In genomic region chr9:21072641-21073040, GRCm38 (mm10) we compare ENCODE assay signal across 9 mouse cellular contexts. TPM values are rescaled to one million over a fixed set of nuclear protein-coding genes. Genes with fewer than 3 reads are reported as not detected.
DNase-seq lines count a peak whose midpoint lies in the region; ATAC-seq and TF ChIP-seq lines count a peak whose summit lies in the region.
"Had no signal": no experiment of that assay in that cellular context is flagged by ENCODE, and none has a peak within 500 bp of the region (broad histone marks: within the 10 kb centered on the region; RNA-seq: fewer than 3 reads in every experiment).

No protein-coding gene starts in this region.

- TF ChIP-seq CTCF in ES-Bruce4 (IDR thresholded peaks at IDR 0.05; ENCODE audit: low read depth, low read length): no peak

- no peak for DNase-seq in heart, postnatal 25 days (ENCODE audit: low spot score)
- DNase-seq in liver, embryonic 13.5 days: no peak
- DNase-seq in adrenal gland, postnatal 14 days: no peak
- DNase-seq in adrenal gland, postnatal 25 days: no peak
- no peak for DNase-seq in cerebellum, postnatal 25 days

- ATAC-seq in heart, embryonic 11.5 days (replicated peaks; ENCODE audit: insufficient number of reproducible peaks, low FRiP score, low TSS enrichment): no peak
- ATAC-seq in forebrain, embryonic 12.5 days (ENCODE audit: low FRiP score): peak; percentile 31
- peak; percentile 22 for ATAC-seq in liver, embryonic 13.5 days (ENCODE audit: low read depth)

- TF ChIP-seq EP300 in ES-Bruce4 (IDR thresholded peaks at IDR 0.05; ENCODE audit: insufficient read depth, low read depth, low read length): no peak

- no peak for TF ChIP-seq POLR2A in ES-Bruce4 (IDR thresholded peaks at IDR 0.05; ENCODE audit: insufficient read depth, low read length)

- H3K27ac ChIP-seq in heart, embryonic 11.5 days (ENCODE audit: low read depth, low read length): peak overlapping the region; percentile 75; the same call in 1 of the 2 replicates
- H3K27ac ChIP-seq in ES-Bruce4 (ENCODE audit: insufficient read depth, low read length): peak overlapping the region; percentile 33
- H3K27ac ChIP-seq in forebrain, embryonic 12.5 days: no peak overlapping the region
- H3K27ac ChIP-seq in liver, embryonic 13.5 days: peak overlapping the region; percentile 62

- peak overlapping the region; percentile 89 for H3K4me2 ChIP-seq in heart, embryonic 11.5 days
- peak overlapping the region; percentile 81 for H3K4me2 ChIP-seq in forebrain, embryonic 12.5 days
- H3K4me2 ChIP-seq in liver, embryonic 13.5 days: peak overlapping the region; percentile 92

- peaks cover 26% of the 10 kb centered on the region for H3K36me3 ChIP-seq in heart, embryonic 11.5 days (ENCODE audit: control insufficient read depth, insufficient read depth, low read length)
- H3K36me3 ChIP-seq in ES-Bruce4 (ENCODE audit: control insufficient read depth, insufficient read depth, low read length, poor library complexity, severe bottlenecking): peaks cover 24% of the 10 kb centered on the region
- peaks cover 50% of the 10 kb centered on the region for H3K36me3 ChIP-seq in forebrain, embryonic 12.5 days (replicated peaks)
- H3K36me3 ChIP-seq in liver, embryonic 13.5 days: peaks cover 61% of the 10 kb centered on the region

- intact Hi-C loops in heart, postnatal 25 days (cut with DNase I): loop anchor here (5.0 kb wide), 1 partner anchor 65 kb away; no protein-coding TSS in a partner anchor

- peaks cover 7% of the 10 kb centered on the region; the same call in 1 of the 2 replicates for H3K4me1 ChIP-seq in heart, embryonic 11.5 days (ENCODE audit: control insufficient read depth, insufficient read depth, low read length)
- no peaks in the 10 kb centered on the region for H3K4me1 ChIP-seq in ES-Bruce4 (ENCODE audit: control insufficient read depth, insufficient read depth, low read length)
- peaks cover 14% of the 10 kb centered on the region for H3K4me1 ChIP-seq in forebrain, embryonic 12.5 days
- H3K4me1 ChIP-seq in liver, embryonic 13.5 days (replicated peaks): peaks cover 37% of the 10 kb centered on the region

- peak overlapping the region; percentile 71 for H3K4me3 ChIP-seq in heart, embryonic 11.5 days (ENCODE audit: low read depth, low read length)
- peak overlapping the region; percentile 82 for H3K4me3 ChIP-seq in ES-Bruce4 (ENCODE audit: low read depth, low read length)
- H3K4me3 ChIP-seq in forebrain, embryonic 12.5 days (replicated peaks): peak overlapping the region; percentile 72
- peak overlapping the region; percentile 87 for H3K4me3 ChIP-seq in liver, embryonic 13.5 days (replicated peaks)

- no peaks in the 10 kb centered on the region for H3K9me3 ChIP-seq in heart, embryonic 11.5 days (replicated peaks; ENCODE audit: control insufficient read depth, low read length)
- H3K9me3 ChIP-seq in ES-Bruce4 (replicated peaks; ENCODE audit: control insufficient read depth, insufficient read depth, low read length, poor library complexity, severe bottlenecking): no peaks in the 10 kb centered on the region
- H3K9me3 ChIP-seq in forebrain, embryonic 12.5 days: no peaks in the 10 kb centered on the region
- no peaks in the 10 kb centered on the region for H3K9me3 ChIP-seq in liver, embryonic 13.5 days (replicated peaks)

- peak overlapping the region; percentile 90 for H3K9ac ChIP-seq in heart, embryonic 11.5 days (ENCODE audit: low read depth, low read length)
- peak overlapping the region; percentile 76 for H3K9ac ChIP-seq in ES-Bruce4 (ENCODE audit: low read depth, poor library complexity, severe bottlenecking)
- peak overlapping the region; percentile 70 for H3K9ac ChIP-seq in forebrain, embryonic 12.5 days
- peak overlapping the region; percentile 84 for H3K9ac ChIP-seq in liver, embryonic 13.5 days

- no peaks in the 10 kb centered on the region for H3K27me3 ChIP-seq in heart, embryonic 11.5 days (ENCODE audit: control insufficient read depth, insufficient read depth, low read length)
- no peaks in the 10 kb centered on the region for H3K27me3 ChIP-seq in ES-Bruce4 (ENCODE audit: control insufficient read depth, insufficient read depth, low read length, poor library complexity, severe bottlenecking)
- H3K27me3 ChIP-seq in forebrain, embryonic 12.5 days: no peaks in the 10 kb centered on the region
- no peaks in the 10 kb centered on the region for H3K27me3 ChIP-seq in liver, embryonic 13.5 days

- 14% methylated on average over 4 of the region's 4 CpGs for WGBS in heart, embryonic 11.5 days (ENCODE audit: insufficient replicate concordance)
- 17% methylated on average over 4 of the region's 4 CpGs for WGBS in forebrain, embryonic 12.5 days
- WGBS in liver, embryonic 13.5 days (ENCODE audit: insufficient replicate concordance): 3% methylated on average over 4 of the region's 4 CpGs

RNA-seq across cellular contexts. Expression of gene Gm49373, which starts 0.3 kb away (rescaled TPM):
- 0.31 and 0.44 TPM in 2 replicates for polyA plus RNA-seq in heart, embryonic 11.5 days (2014; fragmentation: Nextera tagmentation; extraction: Ambion mirVana)
- under 1 TPM in 1 of 2 experiments, not detected in 1; 0.13 TPM for total RNA-seq in heart, postnatal 25 days (2021)
- 1.0 and 1.4 TPM in 2 replicates for polyA plus RNA-seq in ES-Bruce4 (2011; ENCODE audit: insufficient read depth, insufficient read length, low read depth, missing spikeins)
- 0.51 and 2.2 TPM in 2 replicates for polyA plus RNA-seq in forebrain, embryonic 12.5 days (2016; fragmentation: Nextera tagmentation; extraction: Ambion mirVana)
- 0.56 and 0.68 TPM in 2 replicates for polyA plus RNA-seq in liver, embryonic 13.5 days (2015; fragmentation: Nextera tagmentation; extraction: Ambion mirVana)
- 0.44 and 0.86 TPM in 2 replicates for total RNA-seq in adrenal gland, postnatal 14 days (2021)
- 0.52 TPM in 1 of 2 replicates, not detected in the other for total RNA-seq in adrenal gland, postnatal 25 days (2021)

RNA-seq across cellular contexts. Expression of gene Fdx1l, which starts 0.8 kb away (rescaled TPM):
- polyA plus RNA-seq in heart, embryonic 11.5 days (2014; fragmentation: Nextera tagmentation; extraction: Ambion mirVana): 52.9 and 58.2 TPM in 2 replicates
- total RNA-seq in heart, postnatal 25 days (2021): 10 to 100 TPM; 33.6 to 36.5 TPM
- 25.9 and 38.8 TPM in 2 replicates for polyA plus RNA-seq in ES-Bruce4 (2011; ENCODE audit: insufficient read depth, insufficient read length, low read depth, missing spikeins)
- polyA plus RNA-seq in forebrain, embryonic 12.5 days (2016; fragmentation: Nextera tagmentation; extraction: Ambion mirVana): 37.6 and 42.6 TPM in 2 replicates
- polyA plus RNA-seq in liver, embryonic 13.5 days (2015; fragmentation: Nextera tagmentation; extraction: Ambion mirVana): 36.6 and 41.0 TPM in 2 replicates
- 38.8 and 39.9 TPM in 2 replicates for total RNA-seq in adrenal gland, postnatal 14 days (2021)
- total RNA-seq in adrenal gland, postnatal 25 days (2021): 32.4 and 36.5 TPM in 2 replicates

RNA-seq across cellular contexts. Expression of gene Zglp1, which starts 5.7 kb away (rescaled TPM):
- polyA plus RNA-seq in heart, embryonic 11.5 days (2014; fragmentation: Nextera tagmentation; extraction: Ambion mirVana): 0.28 and 1.8 TPM in 2 replicates
- total RNA-seq in heart, postnatal 25 days (2021): not detected
- polyA plus RNA-seq in ES-Bruce4 (2011; ENCODE audit: insufficient read depth, insufficient read length, low read depth, missing spikeins): 2.5 TPM in 1 of 2 replicates, not detected in the other
- polyA plus RNA-seq in forebrain, embryonic 12.5 days (2016; fragmentation: Nextera tagmentation; extraction: Ambion mirVana): 0.79 and 2.7 TPM in 2 replicates
- polyA plus RNA-seq in liver, embryonic 13.5 days (2015; fragmentation: Nextera tagmentation; extraction: Ambion mirVana): 0.38 TPM in 1 of 2 replicates, not detected in the other
- not detected in 2 replicates for total RNA-seq in adrenal gland, postnatal 14 days (2021)
- total RNA-seq in adrenal gland, postnatal 25 days (2021): not detected in 2 replicates
- total RNA-seq: neutrophil, adult 5-6 weeks had no signal

RNA-seq across cellular contexts. Expression of gene Gm38431, which starts 19.2 kb away (rescaled TPM):
- 1.2 and 1.9 TPM in 2 replicates for polyA plus RNA-seq in heart, embryonic 11.5 days (2014; fragmentation: Nextera tagmentation; extraction: Ambion mirVana)
- 1 to 10 TPM in 1 of 2 experiments, under 1 TPM in 1; 0.86 to 1.5 TPM for total RNA-seq in heart, postnatal 25 days (2021)
- polyA plus RNA-seq in ES-Bruce4 (2011; ENCODE audit: insufficient read depth, insufficient read length, low read depth, missing spikeins): 4.7 and 6.3 TPM in 2 replicates
- 2.0 and 2.8 TPM in 2 replicates for polyA plus RNA-seq in forebrain, embryonic 12.5 days (2016; fragmentation: Nextera tagmentation; extraction: Ambion mirVana)
- 1.3 and 1.6 TPM in 2 replicates for polyA plus RNA-seq in liver, embryonic 13.5 days (2015; fragmentation: Nextera tagmentation; extraction: Ambion mirVana)
- total RNA-seq in adrenal gland, postnatal 14 days (2021): 1.4 and 2.1 TPM in 2 replicates
- 2.5 and 9.4 TPM in 2 replicates for total RNA-seq in adrenal gland, postnatal 25 days (2021)

RNA-seq across cellular contexts. Expression of gene Raver1, which starts 19.2 kb away (rescaled TPM):
- 53.6 and 57.8 TPM in 2 replicates for polyA plus RNA-seq in heart, embryonic 11.5 days (2014; fragmentation: Nextera tagmentation; extraction: Ambion mirVana)
- 10 to 100 TPM; 25.8 to 27.9 TPM for total RNA-seq in heart, postnatal 25 days (2021)
- 60.7 and 61.9 TPM in 2 replicates for polyA plus RNA-seq in ES-Bruce4 (2011; ENCODE audit: insufficient read depth, insufficient read length, low read depth, missing spikeins)
- 74.2 and 82.7 TPM in 2 replicates for polyA plus RNA-seq in forebrain, embryonic 12.5 days (2016; fragmentation: Nextera tagmentation; extraction: Ambion mirVana)
- polyA plus RNA-seq in liver, embryonic 13.5 days (2015; fragmentation: Nextera tagmentation; extraction: Ambion mirVana): 18.4 and 27.0 TPM in 2 replicates
- 52.8 and 60.7 TPM in 2 replicates for total RNA-seq in adrenal gland, postnatal 14 days (2021)
- 52.1 and 60.0 TPM in 2 replicates for total RNA-seq in adrenal gland, postnatal 25 days (2021)
